Mouse (Mus musculus): ENCODE results near the gene Fhad1.

Fhad1 gene

GRCm38 (mm10) chr4:141932785-141933574, 81.9 kb downstream of the Fhad1 start:
- no peak for DNase-seq (ENCODE audit: extremely low spot score, low spot score)

GRCm38 (mm10) chr4:141931526-141931925, 83.4 kb downstream of the Fhad1 start:
- no peak for DNase-seq (ENCODE audit: extremely low spot score, low spot score)

- no peak for DNase-seq (ENCODE audit: extremely low spot score, low spot score)
Observed at GRCm38 (mm10) chr4:141930001-141930400, 84.9 kb downstream of the Fhad1 start.

- no peak for DNase-seq (ENCODE audit: extremely low spot score, low spot score)
Observed at GRCm38 (mm10) chr4:141928881-141929281, 86.0 kb downstream of the Fhad1 start.

- DNase-seq (ENCODE audit: extremely low spot score, low spot score) = no peak
Observed at GRCm38 (mm10) chr4:141925781-141926345, 89.0 kb downstream of the Fhad1 start.

GRCm38 (mm10) chr4:141923961-141924360, 90.9 kb downstream of the Fhad1 start:
- DNase-seq (ENCODE audit: extremely low spot score, low spot score) = no peak

GRCm38 (mm10) chr4:141920391-141920790, 94.5 kb downstream of the Fhad1 start:
- no peak for DNase-seq (ENCODE audit: extremely low spot score, low spot score)

GRCm38 (mm10) chr4:141917735-141918419, 97.0 kb downstream of the Fhad1 start:
- DNase-seq (ENCODE audit: extremely low spot score, low spot score) = no peak

GRCm38 (mm10) chr4:141914040-141914439, 100.8 kb downstream of the Fhad1 start:
- DNase-seq (ENCODE audit: extremely low spot score, low spot score) = no peak

GRCm38 (mm10) chr4:141913201-141913993, 101.5 kb downstream of the Fhad1 start:
- no peak for DNase-seq (ENCODE audit: extremely low spot score, low spot score)

- DNase-seq (ENCODE audit: extremely low spot score, low spot score) = no peak
Observed at GRCm38 (mm10) chr4:141904710-141905109, 110.2 kb downstream of the Fhad1 start.

GRCm38 (mm10) chr4:141902479-141902858, 112.4 kb downstream of the Fhad1 start:
- no peak for DNase-seq (ENCODE audit: extremely low spot score, low spot score)

GRCm38 (mm10) chr4:141901711-141902478, 113.0 kb downstream of the Fhad1 start:
- DNase-seq (ENCODE audit: extremely low spot score, low spot score) = no peak

GRCm38 (mm10) chr4:141900421-141900820, 114.5 kb downstream of the Fhad1 start:
- no peak for DNase-seq (ENCODE audit: extremely low spot score, low spot score)

GRCm38 (mm10) chr4:141899936-141900335, 114.9 kb downstream of the Fhad1 start:
- DNase-seq (ENCODE audit: extremely low spot score, low spot score) = peak; percentile 42

- no peak for DNase-seq (ENCODE audit: extremely low spot score, low spot score)
Observed at GRCm38 (mm10) chr4:141898905-141899304, 116.0 kb downstream of the Fhad1 start.

- DNase-seq (ENCODE audit: extremely low spot score, low spot score) = no peak
Observed at GRCm38 (mm10) chr4:141897838-141898237, 117.0 kb downstream of the Fhad1 start.

- no peak for DNase-seq (ENCODE audit: extremely low spot score, low spot score)
Observed at GRCm38 (mm10) chr4:141897225-141897624, 117.7 kb downstream of the Fhad1 start.

- no peak for DNase-seq (ENCODE audit: extremely low spot score, low spot score)
Observed at GRCm38 (mm10) chr4:141895772-141896171, 119.1 kb downstream of the Fhad1 start.

- no peak for DNase-seq (ENCODE audit: extremely low spot score, low spot score)
Observed at GRCm38 (mm10) chr4:141893157-141893784, 121.6 kb downstream of the Fhad1 start.

Data from neural tube, embryonic 10.5 days (tissue).